Comparison of ENCODE assay signal across 8 mouse cellular contexts in genomic region chr5:72913648-72914557, GRCm38 (mm10). TPM values are rescaled to one million over a fixed set of nuclear protein-coding genes. Genes with fewer than 3 reads are reported as not detected.
DNase-seq lines count a peak whose midpoint lies in the region; ATAC-seq and TF ChIP-seq lines count a peak whose summit lies in the region.

Slain2 (plus strand) TSS chr5:72914304.

- no peaks in the 10 kb centered on the region for H3K27me3 ChIP-seq in heart, embryonic 11.5 days (ENCODE audit: control insufficient read depth, insufficient read depth, low read length)
- H3K27me3 ChIP-seq in kidney, postnatal 0 days (ENCODE audit: insufficient read depth, low read length): no peaks in the 10 kb centered on the region
- H3K27me3 ChIP-seq in liver, embryonic 11.5 days (replicated peaks; ENCODE audit: control insufficient read depth, insufficient read depth, low read length): no peaks in the 10 kb centered on the region
- H3K27me3 ChIP-seq in stomach, embryonic 14.5 days (ENCODE audit: control insufficient read depth, insufficient read depth, low read length): no peaks in the 10 kb centered on the region

- H3K4me1 ChIP-seq in heart, embryonic 11.5 days (ENCODE audit: control insufficient read depth, insufficient read depth, low read length): peaks cover 18% of the 10 kb centered on the region
- peaks cover 23% of the 10 kb centered on the region for H3K4me1 ChIP-seq in kidney, postnatal 0 days (replicated peaks; ENCODE audit: insufficient read depth, low read length)
- H3K4me1 ChIP-seq in liver, embryonic 11.5 days (replicated peaks; ENCODE audit: control insufficient read depth, insufficient read depth, low read length): peaks cover 42% of the 10 kb centered on the region
- H3K4me1 ChIP-seq in stomach, embryonic 14.5 days (ENCODE audit: control insufficient read depth, insufficient read depth, low read length): peaks cover 17% of the 10 kb centered on the region

- DNase-seq in B cell, adult 2 months: peak; percentile 100
- peak; percentile 97 for DNase-seq in brain, adult 2 months (ENCODE audit: low read depth, low spot score)
- peak; percentile 98 for DNase-seq in kidney, postnatal 0 days (ENCODE audit: low spot score)
- peak; percentile 100 for DNase-seq in liver, embryonic 11.5 days (ENCODE audit: low spot score)
- DNase-seq in naive thymus-derived CD4-positive, alpha-beta T cell, adult 2 months (ENCODE audit: low read depth): peak; percentile 99

- peak within 1 kb of the TSS; percentile 78 for H3K4me2 ChIP-seq in heart, embryonic 11.5 days
- peak within 1 kb of the TSS; percentile 87 for H3K4me2 ChIP-seq in kidney, postnatal 0 days (ENCODE audit: low read length)
- H3K4me2 ChIP-seq in liver, embryonic 11.5 days: peak within 1 kb of the TSS; percentile 98
- H3K4me2 ChIP-seq in stomach, embryonic 14.5 days (replicated peaks; ENCODE audit: low read depth, low read length): peak within 1 kb of the TSS; percentile 69

- ATAC-seq in erythroblast, adult 5-6 weeks (replicated peaks; ENCODE audit: low FRiP score, poor library complexity, severe bottlenecking): peak; percentile 96
- peak; percentile 95 for ATAC-seq in heart, embryonic 11.5 days (replicated peaks; ENCODE audit: insufficient number of reproducible peaks, low FRiP score, low TSS enrichment)
- peak; percentile 95 for ATAC-seq in kidney, postnatal 0 days (replicated peaks; ENCODE audit: low FRiP score, low read depth)
- ATAC-seq in liver, embryonic 11.5 days (replicated peaks; ENCODE audit: low FRiP score): peak; percentile 92
- peak; percentile 93 for ATAC-seq in stomach, embryonic 14.5 days (ENCODE audit: insufficient number of reproducible peaks, insufficient read depth, low FRiP score, low read depth)

- H3K27ac ChIP-seq in heart, embryonic 11.5 days (ENCODE audit: low read depth, low read length): peak within 1 kb of the TSS; percentile 99
- peak within 1 kb of the TSS; percentile 96 for H3K27ac ChIP-seq in kidney, postnatal 0 days
- peak within 1 kb of the TSS; percentile 90 for H3K27ac ChIP-seq in liver, embryonic 11.5 days (ENCODE audit: low read depth, low read length)
- peak within 1 kb of the TSS; percentile 98 for H3K27ac ChIP-seq in stomach, embryonic 14.5 days (ENCODE audit: low read length)

- 0% methylated on average over 74 of the region's 83 CpGs for WGBS in heart, embryonic 11.5 days (ENCODE audit: insufficient replicate concordance)
- under 1% methylated on average over 80 of the region's 83 CpGs for WGBS in kidney, postnatal 0 days
- 1% methylated on average over 81 of the region's 83 CpGs for WGBS in liver, embryonic 11.5 days
- WGBS in stomach, embryonic 14.5 days: under 1% methylated on average over 82 of the region's 83 CpGs

- H3K4me3 ChIP-seq in heart, embryonic 11.5 days (ENCODE audit: low read depth, low read length): peak within 1 kb of the TSS; percentile 99
- H3K4me3 ChIP-seq in kidney, postnatal 0 days (replicated peaks; ENCODE audit: low read depth, low read length): peak within 1 kb of the TSS; percentile 97
- H3K4me3 ChIP-seq in liver, embryonic 11.5 days (ENCODE audit: low read depth, low read length): peak within 1 kb of the TSS; percentile 97
- peak within 1 kb of the TSS; percentile 55 for H3K4me3 ChIP-seq in stomach, embryonic 14.5 days (ENCODE audit: low read depth, low read length)

- no peaks in the 10 kb centered on the region for H3K36me3 ChIP-seq in heart, embryonic 11.5 days (ENCODE audit: control insufficient read depth, insufficient read depth, low read length)
- H3K36me3 ChIP-seq in kidney, postnatal 0 days (ENCODE audit: insufficient read depth, low read length): no peaks in the 10 kb centered on the region
- no peaks in the 10 kb centered on the region for H3K36me3 ChIP-seq in liver, embryonic 11.5 days (ENCODE audit: control insufficient read depth, insufficient read depth, low read length)
- H3K36me3 ChIP-seq in stomach, embryonic 14.5 days (ENCODE audit: control insufficient read depth, insufficient read depth, low read length): no peaks in the 10 kb centered on the region

- H3K9ac ChIP-seq in heart, embryonic 11.5 days (ENCODE audit: low read depth, low read length): peak within 1 kb of the TSS; percentile 100
- H3K9ac ChIP-seq in kidney, postnatal 0 days (ENCODE audit: low read depth, low read length): peak within 1 kb of the TSS; percentile 93
- peak within 1 kb of the TSS; percentile 93 for H3K9ac ChIP-seq in liver, embryonic 11.5 days (ENCODE audit: low read depth, low read length)
- H3K9ac ChIP-seq in stomach, embryonic 14.5 days (replicated peaks; ENCODE audit: low read depth, low read length): peak within 1 kb of the TSS; percentile 92

- H3K9me3 ChIP-seq in heart, embryonic 11.5 days (replicated peaks; ENCODE audit: control insufficient read depth, low read length): no peaks in the 10 kb centered on the region
- H3K9me3 ChIP-seq in kidney, postnatal 0 days (replicated peaks; ENCODE audit: low read length): no peaks in the 10 kb centered on the region
- no peaks in the 10 kb centered on the region for H3K9me3 ChIP-seq in liver, embryonic 11.5 days (ENCODE audit: control insufficient read depth, low read length)
- no peaks in the 10 kb centered on the region for H3K9me3 ChIP-seq in stomach, embryonic 14.5 days (ENCODE audit: control insufficient read depth, low read depth, low read length)

- peak; percentile 86 for TF ChIP-seq CTCF in kidney, postnatal 0 days (IDR thresholded peaks at IDR 0.05; ENCODE audit: low read depth)

RNA-seq across cellular contexts. Expression of gene Slain2, which starts in this region (rescaled TPM):
- total RNA-seq in erythroblast, adult 5-6 weeks (2015; ENCODE audit: low replicate concordance): 10.0 and 12.3 TPM in 2 replicates
- 10.5 and 12.0 TPM in 2 replicates for total RNA-seq in erythroblast, adult 5-6 weeks (2017; ENCODE audit: low replicate concordance)
- 23.1 and 25.2 TPM in 2 replicates for polyA plus RNA-seq in heart, embryonic 11.5 days (2014; fragmentation: Nextera tagmentation; extraction: Ambion mirVana)
- polyA plus RNA-seq in kidney, postnatal 0 days (2015; fragmentation: Nextera tagmentation; extraction: Ambion mirVana): 12.1 and 14.6 TPM in 2 replicates
- 18.1 and 20.1 TPM in 2 replicates for polyA plus RNA-seq in liver, embryonic 11.5 days (2014; fragmentation: Nextera tagmentation; extraction: Ambion mirVana)
- 22.6 and 26.0 TPM in 2 replicates for polyA plus RNA-seq in stomach, embryonic 14.5 days (2014; fragmentation: Nextera tagmentation; extraction: Ambion mirVana)

Comparison
In these comparisons a context has a peak if more than half of its experiments do, and no peak if none do; other contexts are left out.
1. Peak in every context shown above with its lines: DNase-seq, ATAC-seq, H3K4me3 ChIP-seq and H3K27ac ChIP-seq.